Mouse (Mus musculus) kidney, embryonic 14.5 days (tissue): ENCODE results near the gene Tm9sf2. TPM values are rescaled to one million over a fixed set of nuclear protein-coding genes. Genes with fewer than 3 reads are reported as not detected.
"Not testable (repeated sequence)": the region's sequence is repeated elsewhere in the genome, so short reads cannot be mapped to it uniquely, and the experiment has no call there.

Experiments used
- ATAC-seq: fragments of 200-750 bp; cut with Nextera tagmentation; 2 replicates; pipeline ENCODE4 v1.8.0; 2017; ENCODE audit warnings: moderate number of reproducible peaks, mild to moderate bottlenecking, moderate TSS enrichment, moderate library complexity; ENCODE audit not compliant: low FRiP score, low TSS enrichment
- H3K27ac ChIP-seq: fragments of 300-500 bp; sonication (generic); 2 replicates; pipeline ENCODE4 v1.5.1; 2014; ENCODE audit warnings: low read depth, mild to moderate bottlenecking, low read length, moderate library complexity, mixed read lengths
- H3K27me3 ChIP-seq: fragments of 300-500 bp; sonication (generic); 2 replicates; pipeline ENCODE4 v1.6.1; 2014; ENCODE audit warnings: mild to moderate bottlenecking, low read length; ENCODE audit not compliant: control insufficient read depth, insufficient read depth
- H3K36me3 ChIP-seq: fragments of 300-500 bp; sonication (generic); 2 replicates; pipeline ENCODE4 v1.6.1; 2014; ENCODE audit warnings: low read length, mixed read lengths; ENCODE audit not compliant: control insufficient read depth, insufficient read depth
- H3K4me1 ChIP-seq: fragments of 300-500 bp; sonication (generic); 2 replicates; pipeline ENCODE4 v1.6.1; 2014; ENCODE audit warnings: low read length, mixed read lengths; ENCODE audit not compliant: control insufficient read depth, insufficient read depth
- H3K4me2 ChIP-seq: fragments of 300-500 bp; sonication (generic); replicated peaks from 2 replicates; pipeline ENCODE4 v1.6.1; 2014; ENCODE audit warnings: low read depth, mild to moderate bottlenecking, low read length
- H3K4me3 ChIP-seq: fragments of 300-500 bp; sonication (generic); 2 replicates; pipeline ENCODE4 v1.5.1; 2014; ENCODE audit warnings: mild to moderate bottlenecking, low read length
- H3K9ac ChIP-seq: fragments of 300-500 bp; sonication (generic); 2 replicates; pipeline ENCODE4 v1.6.1; 2014; ENCODE audit warnings: low read depth, mild to moderate bottlenecking, low read length, moderate library complexity
- H3K9me3 ChIP-seq: fragments of 300-500 bp; sonication (generic); 2 replicates; pipeline ENCODE4 v1.6.1; 2016; ENCODE audit warnings: low read length; ENCODE audit not compliant: control insufficient read depth
- WGBS: fragments of 180-500 bp; shearing (Covaris S2); extraction: QIAGEN DNeasy Blood & Tissue Kit; methylation state at CpG from one replicate; pipeline ENCODE4 v1.1.7; 2014; 5-methylcytosine and 5-hydroxymethylcytosine counted together
- polyA plus RNA-seq: library from polyadenylated mRNA; unstranded; fragments of >200 nt; fragmentation: Nextera tagmentation; extraction: Ambion mirVana; gene quantifications from 2 replicates; pipeline ENCODE4 v1.2.1, GENCODE M21; 2014

Gene Tm9sf2
- 99.0 and 173 TPM in 2 replicates for polyA plus RNA-seq

DNA sequence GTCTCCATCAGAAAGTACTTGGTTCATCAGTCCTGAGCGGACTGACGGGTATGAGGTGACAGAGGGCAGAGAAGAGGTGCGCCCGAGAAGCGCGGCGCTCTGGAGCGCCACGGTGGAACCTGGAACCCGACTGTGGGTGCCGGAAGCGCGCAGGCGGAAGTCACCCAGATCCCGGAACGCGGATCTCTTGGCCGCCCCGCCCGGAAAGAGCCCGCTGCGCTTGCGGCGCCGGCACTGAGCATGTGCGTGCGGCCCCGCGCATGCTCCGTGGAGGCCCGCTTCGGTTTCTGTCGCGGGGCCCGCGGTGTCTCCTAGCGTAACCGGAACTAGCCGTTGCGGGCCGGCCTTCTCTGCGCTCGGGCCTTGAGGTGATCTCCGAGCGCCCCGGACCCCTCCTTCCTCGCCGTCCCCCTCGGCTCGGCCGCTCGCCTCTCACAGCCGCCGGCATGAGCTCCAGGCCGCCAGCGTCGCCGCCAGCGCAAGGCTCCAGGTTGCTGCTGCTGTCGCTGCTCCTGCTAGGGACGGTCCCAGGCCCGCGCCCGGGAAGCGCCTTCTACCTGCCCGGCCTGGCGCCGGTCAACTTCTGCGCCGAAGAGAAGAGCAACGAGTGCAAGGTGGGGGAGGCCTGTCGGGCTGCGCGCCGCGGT is at the start of gene Tm9sf2:
Tm9sf2 (plus strand) TSS at position 217 of the 647 bp plus-strand sequence.
- Histone ChIP-seq H3K9me3 (no peaks in the 10 kb centered on the region), H3K4me1 (peaks cover 13% of the 10 kb centered on the region; the same call in 1 of the 2 replicates), H3K27ac (peak within 1 kb of the TSS; percentile 95), H3K4me2 (peak within 1 kb of the TSS; percentile 79), H3K4me3 (peak within 1 kb of the TSS; percentile 100), H3K36me3 (peaks cover 2% of the 10 kb centered on the region), H3K27me3 (no peaks in the 10 kb centered on the region), H3K9ac (peak within 1 kb of the TSS; percentile 96)
- under 1% methylated on average over 73 of the region's 76 CpGs for WGBS
- peak; percentile 93 for ATAC-seq

GRCm38 (mm10) chr14:122057941-122058346 is 48.9 kb upstream of the Tm9sf2 start:
- no peaks in the 10 kb centered on the region for H3K27me3 ChIP-seq
- H3K4me3 ChIP-seq: no peak overlapping the region
- no peaks in the 10 kb centered on the region for H3K9me3 ChIP-seq
- no peak overlapping the region for H3K9ac ChIP-seq
- no peaks in the 10 kb centered on the region for H3K36me3 ChIP-seq
- H3K4me1 ChIP-seq: no peaks in the 10 kb centered on the region
- 39% methylated on average over 2 of the region's 2 CpGs for WGBS
- H3K27ac ChIP-seq: no peak overlapping the region
- ATAC-seq: no peak
- no peak overlapping the region for H3K4me2 ChIP-seq

- Histone ChIP-seq H3K36me3 (no peaks in the 10 kb centered on the region), H3K4me1 (no peaks in the 10 kb centered on the region), H3K4me2 (no peak overlapping the region), H3K4me3 (no peak overlapping the region), H3K27ac (no peak overlapping the region), H3K9ac (no peak overlapping the region), H3K9me3 (no peaks in the 10 kb centered on the region), H3K27me3 (no peaks in the 10 kb centered on the region)
- ATAC-seq: peak; percentile 73
- WGBS: 6% methylated on average over 3 of the region's 3 CpGs
These were observed 46.2 kb upstream of the Tm9sf2 start for GRCm38 (mm10) chr14:122060642-122061041.

GRCm38 (mm10) chr14:122061376-122061775 is 45.5 kb upstream of the Tm9sf2 start:
- no peak overlapping the region for H3K4me3 ChIP-seq
- no peak overlapping the region for H3K9ac ChIP-seq
- WGBS: 89% methylated on average over 6 of the region's 6 CpGs
- ATAC-seq: no peak
- H3K27me3 ChIP-seq: no peaks in the 10 kb centered on the region
- no peaks in the 10 kb centered on the region for H3K36me3 ChIP-seq
- no peak overlapping the region for H3K27ac ChIP-seq
- H3K4me2 ChIP-seq: no peak overlapping the region
- H3K9me3 ChIP-seq: no peaks in the 10 kb centered on the region
- no peaks in the 10 kb centered on the region for H3K4me1 ChIP-seq

GRCm38 (mm10) chr14:122062411-122063090 is 44.3 kb upstream of the Tm9sf2 start:
- no peaks in the 10 kb centered on the region for H3K9me3 ChIP-seq
- ATAC-seq: no peak
- H3K4me1 ChIP-seq: no peaks in the 10 kb centered on the region
- 82% methylated on average over 10 of the region's 10 CpGs for WGBS
- H3K36me3 ChIP-seq: no peaks in the 10 kb centered on the region
- H3K4me3 ChIP-seq: no peak overlapping the region
- H3K27ac ChIP-seq: no peak overlapping the region
- H3K27me3 ChIP-seq: no peaks in the 10 kb centered on the region
- no peak overlapping the region for H3K4me2 ChIP-seq
- H3K9ac ChIP-seq: no peak overlapping the region

DNA sequence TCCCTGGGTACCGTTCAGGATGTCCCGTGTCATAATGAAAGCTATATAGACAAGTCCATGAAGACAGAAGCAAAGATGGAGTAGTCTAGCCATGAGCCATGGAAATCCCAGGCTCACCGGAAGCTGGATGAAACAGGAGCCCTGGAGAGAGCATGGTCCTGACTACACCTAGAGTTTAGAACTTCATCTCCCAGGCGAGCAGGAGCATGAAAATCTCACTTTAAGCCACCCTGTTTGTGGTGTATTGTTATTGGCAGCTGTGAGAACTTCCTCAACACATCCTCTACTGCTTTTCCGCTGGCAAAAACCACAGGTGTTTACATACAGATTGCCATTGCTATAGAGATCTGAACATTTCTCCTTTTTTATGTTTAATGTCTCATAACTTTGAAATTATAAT is 43.2 kb upstream of the Tm9sf2 start:
- H3K4me3 ChIP-seq: no peak overlapping the region
- ATAC-seq: no peak
- H3K4me1 ChIP-seq: no peaks in the 10 kb centered on the region
- H3K9ac ChIP-seq: no peak overlapping the region
- H3K27ac ChIP-seq: no peak overlapping the region
- no peaks in the 10 kb centered on the region for H3K36me3 ChIP-seq
- no peaks in the 10 kb centered on the region for H3K9me3 ChIP-seq
- H3K27me3 ChIP-seq: no peaks in the 10 kb centered on the region
- WGBS: 87% methylated on average over 5 of the region's 5 CpGs
- no peak overlapping the region for H3K4me2 ChIP-seq

GRCm38 (mm10) chr14:122064519-122064918 is 42.3 kb upstream of the Tm9sf2 start:
- Histone ChIP-seq H3K9me3 (no peaks in the 10 kb centered on the region), H3K9ac (no peak overlapping the region), H3K27ac (no peak overlapping the region), H3K36me3 (no peaks in the 10 kb centered on the region), H3K4me1 (no peaks in the 10 kb centered on the region), H3K4me2 (no peak overlapping the region), H3K4me3 (no peak overlapping the region), H3K27me3 (no peaks in the 10 kb centered on the region)
- WGBS: 5% methylated on average over 2 of the region's 2 CpGs
- ATAC-seq: no peak

DNA sequence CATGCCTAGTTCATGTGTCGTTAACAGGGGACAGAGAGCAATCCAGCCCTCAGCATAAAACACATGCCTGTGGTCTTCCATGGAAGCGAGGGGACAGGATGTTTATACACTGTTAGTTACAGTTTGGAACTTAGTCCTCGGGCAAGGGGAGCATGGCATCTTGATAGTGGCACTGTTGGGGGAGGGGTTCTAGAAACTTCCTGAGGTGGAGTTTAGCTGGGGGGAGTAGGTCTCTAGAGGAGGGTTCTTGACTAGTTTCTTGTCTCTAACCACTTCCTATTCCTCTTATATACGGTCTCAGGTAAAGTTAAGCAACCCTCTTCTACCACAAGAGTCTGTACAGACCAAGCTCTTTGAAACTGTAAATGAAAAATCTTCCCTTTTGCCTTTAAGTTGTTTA is 40.6 kb upstream of the Tm9sf2 start:
- H3K9ac ChIP-seq: no peak overlapping the region
- no peak overlapping the region for H3K4me3 ChIP-seq
- no peak overlapping the region for H3K4me2 ChIP-seq
- no peak overlapping the region for H3K27ac ChIP-seq
- H3K9me3 ChIP-seq: no peaks in the 10 kb centered on the region
- no peaks in the 10 kb centered on the region for H3K27me3 ChIP-seq
- no peak for ATAC-seq
- H3K36me3 ChIP-seq: no peaks in the 10 kb centered on the region
- 68% methylated on average over 4 of the region's 4 CpGs for WGBS
- H3K4me1 ChIP-seq: no peaks in the 10 kb centered on the region

DNA sequence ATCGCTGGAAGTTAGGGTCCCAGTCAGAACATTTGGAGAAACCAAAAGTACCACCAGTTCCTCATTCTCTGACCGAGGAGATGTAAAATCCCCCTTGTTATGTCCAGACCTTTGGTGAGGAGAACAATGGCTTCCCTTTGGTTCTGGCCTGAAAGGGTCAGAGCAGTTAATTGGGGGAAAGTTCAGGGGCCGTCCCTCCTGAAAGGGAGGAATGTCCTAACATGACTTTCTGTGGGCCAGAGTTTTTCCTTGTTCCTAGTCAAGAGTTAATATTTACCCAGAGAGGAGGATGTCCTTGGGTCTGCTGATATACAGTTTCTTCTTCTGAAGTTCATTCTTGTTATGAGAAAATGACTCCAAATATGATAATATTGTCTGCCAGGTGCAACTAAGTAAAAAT is 38.8 kb upstream of the Tm9sf2 start:
- not testable (repeated sequence) for H3K9ac ChIP-seq, H3K4me3 ChIP-seq, H3K9me3 ChIP-seq, H3K36me3 ChIP-seq, H3K27ac ChIP-seq, H3K4me1 ChIP-seq, H3K27me3 ChIP-seq, ATAC-seq, H3K4me2 ChIP-seq
- WGBS: 69% methylated on average over 3 of the region's 3 CpGs
